Mouse (Mus musculus): ENCODE results near the gene Gm20388.

DNA sequence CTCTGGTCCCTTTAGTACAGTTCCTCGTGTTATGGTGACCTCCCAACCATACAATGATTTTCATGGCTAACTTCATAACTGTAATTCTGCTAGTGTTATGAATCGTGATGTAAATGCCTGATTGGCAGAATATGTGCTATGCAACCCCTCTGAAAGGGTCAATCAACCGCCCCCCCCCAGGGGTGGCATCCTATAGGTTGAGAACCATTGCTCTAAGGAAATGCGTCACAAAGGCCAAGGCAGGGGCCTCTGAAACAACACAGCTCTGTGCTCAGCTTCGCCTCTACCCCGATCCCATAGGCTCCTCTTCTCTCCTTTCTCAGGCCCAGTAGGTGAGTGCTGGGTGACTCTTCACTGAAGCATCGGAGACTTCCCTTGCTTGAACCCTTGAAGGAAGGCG is 775.0 kb downstream of the Gm20388 start:
- no peak for TF ChIP-seq CTCF (IDR thresholded peaks at IDR 0.05; ENCODE audit: low read depth)
- TF ChIP-seq EP300 (IDR thresholded peaks at IDR 0.05; ENCODE audit: low read depth) = no peak
